Mouse (Mus musculus): Measurements from ENCODE around the gene Dyrk4.

Gene Dyrk4

GRCm38 (mm10) chr6:126921111-126921881, at the start of gene Dyrk4:
Dyrk4 (minus strand) TSS chr6:126921839.
- no peak for DNase-seq (ENCODE audit: low read depth, low spot score)

DNA sequence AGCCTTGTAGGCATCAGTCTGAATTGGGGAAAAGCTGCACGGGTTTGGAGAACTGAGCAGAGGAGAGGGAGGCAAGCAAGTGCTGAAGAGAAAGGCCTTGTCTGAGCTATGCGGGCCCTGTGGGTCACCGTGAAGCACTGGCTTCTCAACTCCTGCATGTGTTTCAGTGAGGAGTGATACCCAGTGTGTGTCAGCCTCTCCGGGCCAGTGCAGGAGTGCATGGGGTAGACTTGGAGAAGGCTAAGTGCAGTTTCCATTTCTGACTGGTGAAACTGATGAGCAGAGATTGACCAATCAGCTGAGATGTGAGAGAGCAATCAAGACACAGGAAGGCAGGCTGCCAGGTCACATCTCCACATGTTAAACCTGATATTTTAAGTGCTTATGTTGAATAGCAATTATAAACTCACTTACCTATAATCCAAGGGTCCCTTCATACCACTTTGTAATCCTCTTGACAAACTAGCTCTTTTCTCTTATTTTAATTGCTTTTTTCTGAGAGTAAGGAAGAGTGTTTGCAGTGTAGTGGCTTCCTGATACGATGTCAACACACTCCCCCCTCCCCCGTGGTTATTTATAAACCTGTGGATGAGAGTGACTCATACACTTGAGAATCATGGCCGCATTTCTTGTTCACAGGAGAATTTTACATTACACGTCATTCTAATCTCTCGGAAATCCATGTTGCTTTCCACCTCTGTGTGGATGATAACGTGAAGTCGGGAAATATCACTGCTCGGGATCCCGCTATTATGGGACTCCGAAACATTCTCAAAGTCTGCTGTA, 44.8 kb upstream of the Dyrk4 start:
- no peak for DNase-seq (ENCODE audit: low read depth, low spot score)

DNA sequence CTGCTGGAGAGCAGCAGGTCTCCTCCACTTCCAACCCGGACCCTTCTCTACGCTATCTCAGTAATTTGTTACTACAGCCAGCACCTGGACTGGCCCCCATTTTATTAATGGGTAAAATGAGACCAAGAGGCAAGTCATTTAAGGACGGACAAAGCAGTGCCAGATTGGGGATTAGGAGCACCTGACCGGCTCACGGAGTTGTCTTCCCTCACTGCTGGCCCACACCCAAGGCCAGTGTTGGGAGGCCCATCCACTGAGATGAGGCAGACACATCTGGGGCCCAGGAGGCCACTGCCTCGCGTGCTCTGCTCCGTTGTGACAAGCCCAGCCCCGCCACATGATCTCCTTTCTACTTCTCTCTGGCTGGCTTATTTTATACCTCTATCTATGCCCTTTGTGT, 41.8 kb upstream of the Dyrk4 start:
- DNase-seq (ENCODE audit: low read depth, low spot score), result no peak

DNA sequence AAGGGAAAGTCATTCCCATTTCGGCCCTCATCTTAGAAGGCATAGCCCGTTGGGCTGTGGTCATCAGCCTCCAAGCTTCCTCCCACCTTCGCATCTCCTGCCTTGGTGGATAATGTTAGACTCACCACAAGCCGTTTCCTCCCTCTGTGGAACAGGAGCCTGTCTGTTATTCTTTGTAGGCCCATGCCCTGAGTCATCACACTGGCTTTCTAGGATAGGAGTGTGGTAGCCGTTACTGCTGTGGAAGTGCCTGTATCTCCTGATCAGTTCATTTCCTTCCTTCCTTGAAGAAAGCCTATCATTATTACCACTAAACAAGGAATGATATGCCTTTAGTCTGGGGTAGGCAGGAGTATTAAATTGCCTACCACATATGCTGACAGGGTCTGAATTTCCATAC, 41.1 kb upstream of the Dyrk4 start:
- DNase-seq (ENCODE audit: low read depth, low spot score), result no peak

DNA sequence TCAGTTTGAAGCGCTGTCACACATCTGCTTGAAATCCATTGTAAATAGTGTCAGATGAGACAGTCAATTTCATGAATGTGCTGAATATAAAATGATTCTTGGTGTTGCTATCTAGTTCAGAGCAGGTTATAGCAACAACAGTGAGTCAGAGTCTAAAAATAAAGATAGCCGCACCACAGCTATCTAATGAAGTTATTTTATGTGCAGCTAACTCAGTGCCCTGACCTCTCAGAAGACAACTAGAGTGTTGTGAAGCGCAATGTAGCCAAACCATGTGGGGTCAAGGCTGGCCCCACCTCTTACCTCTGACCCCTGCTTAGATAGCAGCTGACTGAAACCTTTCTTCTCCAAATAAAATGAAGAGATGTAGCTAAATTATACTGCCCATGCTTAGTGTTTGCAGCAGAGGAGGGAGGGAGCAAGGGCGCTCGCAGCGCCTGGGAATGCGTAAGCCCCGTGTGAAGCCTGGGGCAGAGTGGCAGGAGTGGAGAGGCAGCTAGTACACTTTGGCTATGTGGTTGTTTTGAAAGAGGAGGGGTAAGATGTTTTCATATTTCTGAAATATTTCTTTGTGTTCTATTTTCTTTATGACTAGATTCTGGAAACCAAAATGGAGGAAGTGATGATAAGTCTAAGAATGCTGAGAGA, 39.9 kb upstream of the Dyrk4 start:
- no peak for DNase-seq (ENCODE audit: low read depth, low spot score)

DNA sequence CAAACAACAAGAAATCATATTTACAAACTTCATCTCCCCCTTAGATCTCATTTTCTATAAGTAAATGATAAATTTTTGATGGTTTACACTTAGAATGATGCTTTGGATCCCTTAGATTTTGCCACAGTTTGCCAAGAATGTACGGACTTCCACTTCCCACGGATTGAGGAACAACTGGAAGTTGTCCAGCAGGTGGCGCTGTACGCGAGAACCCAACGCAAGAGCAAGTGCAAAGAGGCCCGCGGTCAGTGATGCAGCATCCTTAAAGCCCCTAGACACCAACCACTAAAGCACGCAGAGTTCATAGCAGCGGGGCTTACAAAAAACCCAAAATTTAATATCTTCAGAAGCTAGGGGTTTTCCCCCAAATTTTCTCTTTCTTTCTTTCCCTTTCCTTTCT, 34.1 kb upstream of the Dyrk4 start:
- DNase-seq (ENCODE audit: low read depth, low spot score), result peak; percentile 90

DNA sequence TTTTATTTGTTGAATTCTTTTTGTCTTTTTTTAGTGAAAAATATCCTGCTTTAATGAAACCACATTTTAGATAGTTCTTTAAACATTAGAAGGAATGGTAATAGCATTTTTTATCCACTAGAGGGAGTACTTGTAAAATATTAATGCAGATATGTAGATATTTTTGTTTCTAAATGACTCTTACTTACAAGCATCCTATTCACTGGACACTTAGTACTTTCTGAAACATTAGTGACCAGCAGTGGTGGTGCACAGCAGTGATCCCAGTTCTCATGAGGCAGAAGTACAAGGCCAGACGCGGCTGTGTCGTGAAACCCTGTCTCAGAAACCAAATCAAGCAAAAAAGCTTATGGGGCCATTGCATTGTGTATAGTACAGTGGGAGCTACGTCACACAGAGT, 26.7 kb upstream of the Dyrk4 start:
- peak; percentile 14 for DNase-seq (ENCODE audit: low read depth, low spot score)

DNA sequence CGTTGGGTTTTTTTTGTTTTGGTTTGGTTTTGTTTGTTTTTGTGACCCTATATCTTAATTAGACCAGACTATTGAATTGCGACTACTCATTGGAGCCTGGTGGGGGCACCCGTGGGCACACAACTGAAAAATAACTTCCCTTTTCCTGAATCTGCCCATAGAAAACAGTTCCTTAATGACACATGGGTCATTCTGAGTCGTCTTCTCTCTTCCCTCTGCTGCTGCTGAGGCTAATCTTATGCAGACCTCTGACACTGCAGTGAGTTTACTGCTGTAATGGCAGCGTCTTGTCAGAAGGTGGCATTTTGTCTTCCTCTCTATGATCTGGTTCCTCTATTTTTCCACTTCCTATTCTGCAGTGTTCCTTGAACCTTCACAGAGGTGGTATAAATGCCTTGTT, 18.8 kb upstream of the Dyrk4 start:
- DNase-seq (ENCODE audit: low read depth, low spot score), result peak; percentile 10

DNA sequence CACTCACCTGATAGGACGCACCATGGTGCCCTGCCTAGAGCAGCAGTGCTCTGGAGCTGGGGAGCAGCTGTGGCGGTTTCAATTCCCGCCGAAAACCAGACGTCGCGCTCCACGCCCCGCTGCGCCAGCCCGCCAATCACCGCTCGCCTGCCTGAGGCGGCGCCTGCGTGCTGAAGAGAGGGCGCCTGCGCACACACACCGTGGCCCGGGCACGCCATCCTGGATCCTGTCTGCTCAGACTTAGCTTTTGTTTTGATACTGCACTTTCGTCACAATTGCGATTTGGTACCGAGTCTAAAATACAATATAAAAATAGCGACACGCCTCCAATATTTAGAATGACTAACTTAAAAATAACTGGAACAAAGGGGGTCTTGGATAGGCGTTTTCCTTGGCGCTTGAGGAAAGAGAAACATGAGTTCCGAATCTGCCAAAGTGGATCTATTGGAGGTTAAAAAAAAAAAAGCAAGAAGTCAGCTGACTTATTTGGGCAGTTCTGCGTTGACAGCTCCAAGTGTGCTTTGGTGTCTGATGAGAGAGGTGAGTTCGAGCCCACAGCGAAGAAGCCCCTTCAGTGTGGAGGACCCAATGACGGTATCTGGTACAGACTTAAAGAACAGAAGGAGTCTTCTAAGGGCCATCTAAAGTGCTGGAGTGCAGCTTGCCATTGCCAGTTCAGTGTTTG, 18.0 kb upstream of the Dyrk4 start, which contains the start of the genes Rad51ap1 and D6Wsu163e:
Rad51ap1 (minus strand) TSS at position 101 of the 685 bp plus-strand sequence.
D6Wsu163e (plus strand) TSS at position 476 of the 685 bp plus-strand sequence.
- DNase-seq (ENCODE audit: low read depth, low spot score), result peak; percentile 96

- DNase-seq (ENCODE audit: low read depth, low spot score), result no peak
Observed at GRCm38 (mm10) chr6:126938853-126939486, 17.3 kb upstream of the Dyrk4 start.

GRCm38 (mm10) chr6:126938047-126938446, 16.4 kb upstream of the Dyrk4 start:
- DNase-seq (ENCODE audit: low read depth, low spot score), result no peak

- no peak for DNase-seq (ENCODE audit: low read depth, low spot score)
Observed at GRCm38 (mm10) chr6:126932896-126933295, 11.3 kb upstream of the Dyrk4 start.

- DNase-seq (ENCODE audit: low read depth, low spot score), result no peak
Observed at GRCm38 (mm10) chr6:126914928-126915327, 6.7 kb downstream of the Dyrk4 start.

GRCm38 (mm10) chr6:126910727-126911126, 10.9 kb downstream of the Dyrk4 start:
- DNase-seq (ENCODE audit: low read depth, low spot score), result no peak

DNA sequence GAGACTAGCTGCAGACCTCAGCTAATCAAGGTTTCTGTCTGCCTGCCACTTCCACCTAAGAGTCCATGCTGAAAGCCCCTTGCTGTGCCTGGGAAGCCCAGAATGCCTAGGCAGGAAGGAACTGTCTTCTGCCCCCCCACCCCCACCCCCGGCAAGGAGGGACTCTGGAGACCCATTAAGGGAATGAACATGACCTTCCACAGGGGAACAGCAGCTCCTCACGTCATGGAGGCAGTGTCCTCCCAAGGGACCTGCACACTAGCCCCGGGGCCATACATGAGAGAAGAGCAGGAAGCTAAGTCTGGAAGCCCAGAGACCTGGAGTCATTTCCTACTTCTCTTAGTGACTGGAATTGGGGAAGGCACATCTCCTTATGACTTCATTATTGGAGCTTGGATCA, 13.8 kb downstream of the Dyrk4 start:
- DNase-seq (ENCODE audit: low read depth, low spot score), result peak; percentile 4

- no peak for DNase-seq (ENCODE audit: low read depth, low spot score)
Observed at GRCm38 (mm10) chr6:126907378-126907777, 14.3 kb downstream of the Dyrk4 start.

DNA sequence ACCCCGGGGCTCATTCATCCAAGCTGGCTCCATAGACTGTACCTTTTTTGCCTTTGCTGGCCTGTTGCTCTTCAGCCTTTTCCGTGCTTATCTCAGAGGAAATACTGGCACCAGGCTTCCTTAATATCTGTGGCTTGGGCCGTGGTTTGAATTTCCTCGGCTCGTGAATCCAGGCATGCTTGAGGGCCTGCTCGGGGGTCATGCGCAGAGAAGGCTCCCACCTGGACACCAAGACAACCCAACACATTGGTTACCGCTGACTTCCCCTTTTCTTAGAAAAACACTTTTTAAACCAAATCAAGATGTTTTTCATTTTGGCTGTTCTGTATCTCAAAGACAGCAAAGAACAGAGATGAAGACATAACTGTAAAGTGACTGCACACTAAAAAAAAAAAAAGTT, 44.5 kb downstream of the Dyrk4 start:
- DNase-seq (ENCODE audit: low read depth, low spot score), result no peak

DNA sequence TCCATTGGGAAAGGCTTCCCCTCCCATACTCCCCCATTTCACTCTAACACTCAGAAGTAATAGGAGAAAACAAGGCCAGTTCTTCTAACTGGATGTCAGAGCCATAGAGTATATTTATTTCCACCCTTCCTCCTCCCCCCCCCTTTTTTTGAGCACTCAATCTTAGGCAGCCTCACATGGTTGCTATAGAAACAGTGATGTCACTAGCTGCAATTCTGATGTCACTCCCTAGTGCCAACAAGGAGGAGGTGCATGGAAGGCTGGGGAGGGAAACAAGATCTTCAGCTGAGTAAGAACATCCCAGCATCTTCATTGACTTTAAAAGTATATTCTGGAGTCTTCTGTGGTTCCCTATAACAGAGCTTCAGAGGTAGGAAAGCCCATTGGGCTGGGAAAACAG, 68.8 kb downstream of the Dyrk4 start, which contains the start of gene Akap3:
Akap3 (plus strand) TSS at position 218 of the 400 bp plus-strand sequence.
- DNase-seq (ENCODE audit: low read depth, low spot score), result no peak

DNA sequence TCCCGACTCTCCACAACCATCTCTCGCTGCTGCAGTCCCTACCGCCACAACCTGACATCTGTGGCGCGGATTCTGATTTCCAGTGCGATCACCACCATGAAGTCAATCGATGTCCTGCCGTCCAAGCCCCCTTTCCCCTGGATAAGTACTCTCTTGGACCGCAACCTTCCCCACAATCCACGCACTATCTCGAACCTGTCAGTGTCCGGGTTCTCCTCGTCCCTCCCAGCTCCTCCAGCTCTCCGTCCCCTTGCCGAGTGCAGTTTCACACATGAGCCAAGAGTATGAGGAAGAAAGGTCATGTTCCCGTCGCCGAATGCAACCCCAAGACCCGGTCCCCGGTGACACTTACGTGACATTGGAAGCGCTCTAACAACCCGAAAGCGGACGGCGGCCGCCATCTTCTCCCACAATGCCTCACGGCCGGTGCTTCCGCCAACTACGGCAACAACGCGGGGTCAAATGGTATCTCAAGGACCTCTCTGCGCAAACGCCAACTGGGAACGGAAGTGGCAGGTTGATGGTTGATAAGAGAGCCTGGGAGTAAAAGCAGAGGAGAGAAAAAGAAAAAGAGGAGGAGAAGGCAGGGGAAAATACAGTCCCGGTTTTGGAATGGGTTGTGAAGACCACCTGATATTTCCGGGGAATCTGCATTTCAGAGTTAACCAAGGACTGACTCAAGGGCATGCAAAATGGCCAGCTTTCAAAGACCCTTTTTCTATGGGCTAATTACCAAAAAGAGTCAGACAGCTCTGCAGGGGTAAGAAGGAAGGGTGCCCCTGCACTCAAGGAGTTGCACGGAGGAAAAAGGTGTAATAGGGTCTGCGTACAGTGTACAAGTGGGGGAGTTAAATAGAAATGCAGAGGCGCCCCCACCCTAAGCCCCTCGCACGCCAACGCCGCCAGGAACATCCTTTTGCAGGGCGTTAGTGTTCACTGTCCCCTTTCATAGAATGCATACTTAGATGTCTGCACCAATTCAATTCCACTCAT, 72.6 kb downstream of the Dyrk4 start, which contains the start of gene Ndufa9:
Ndufa9 (minus strand) TSS at position 425 of the 993 bp plus-strand sequence.
- DNase-seq (ENCODE audit: low read depth, low spot score), result peak; percentile 94

GRCm38 (mm10) chr6:126836628-126837027, 85.0 kb downstream of the Dyrk4 start:
- DNase-seq (ENCODE audit: low read depth, low spot score), result no peak

All from mesoderm, embryonic 11.5 days (tissue).